Mouse (Mus musculus) midbrain, postnatal 0 days (tissue): ENCODE measurements at regions not wholly inside any gene's neighbourhood (a gene's known extent, or its start where the extent isn't known, plus 50 kb on each side); places are given as distances from the start of the nearest gene placed in this dataset.

ENCODE experiments used
- ATAC-seq: fragments of 200-750 bp; cut with Nextera tagmentation; 2 replicates; pipeline ENCODE4 v1.8.0; 2017; ENCODE audit warnings: moderate number of reproducible peaks, mild to moderate bottlenecking, moderate TSS enrichment, moderate library complexity; ENCODE audit not compliant: low FRiP score
- DNase-seq: peaks from one replicate; pipeline ENCODE4 v3.0.0-alpha.2; 2015; ENCODE audit warnings: low spot score
- H3K27ac ChIP-seq: fragments of 300-500 bp; sonication (generic); 2 replicates; pipeline ENCODE4 v1.5.1; 2014; ENCODE audit warnings: low read depth, mild to moderate bottlenecking, low read length, mixed read lengths
- H3K27me3 ChIP-seq: fragments of 300-500 bp; sonication (generic); 2 replicates; pipeline ENCODE4 v1.6.1; 2014; ENCODE audit warnings: low read length, control low read depth, mixed read lengths; ENCODE audit not compliant: insufficient read depth
- H3K36me3 ChIP-seq: fragments of 300-500 bp; sonication (generic); 2 replicates; pipeline ENCODE4 v1.6.1; 2014; ENCODE audit warnings: low read length, control low read depth, mixed read lengths; ENCODE audit not compliant: insufficient read depth
- H3K4me1 ChIP-seq: fragments of 300-500 bp; sonication (generic); 2 replicates; pipeline ENCODE4 v1.6.1; 2014; ENCODE audit warnings: mild to moderate bottlenecking, control low read depth, antibody characterized with exemption, low read length, mixed read lengths; ENCODE audit not compliant: insufficient read depth
- H3K4me2 ChIP-seq: fragments of 300-500 bp; sonication (generic); 2 replicates; pipeline ENCODE4 v1.6.1; 2014; ENCODE audit warnings: low read depth, mild to moderate bottlenecking, low read length, mixed read lengths; ENCODE audit not compliant: poor library complexity, severe bottlenecking
- H3K4me3 ChIP-seq: fragments of 300-500 bp; sonication (generic); 2 replicates; pipeline ENCODE4 v1.5.1; 2014; ENCODE audit warnings: low read depth, mild to moderate bottlenecking, low read length, moderate library complexity
- H3K9ac ChIP-seq: fragments of 300-500 bp; sonication (generic); replicated peaks from 2 replicates; pipeline ENCODE4 v1.6.1; 2014; ENCODE audit warnings: mild to moderate bottlenecking, low read length, moderate library complexity, mixed read lengths; ENCODE audit not compliant: poor library complexity, severe bottlenecking
- H3K9me3 ChIP-seq: fragments of 300-500 bp; sonication (generic); 2 replicates; pipeline ENCODE4 v1.6.1; 2016; ENCODE audit warnings: low read length, control low read depth
- CTCF ChIP-seq: IDR thresholded peaks from 2 replicates; pipeline ENCODE4 v1.5.1; 2016; ENCODE audit warnings: antibody characterized with exemption, mild to moderate bottlenecking
- WGBS: fragments of 180-500 bp; shearing (Covaris S2); extraction: QIAGEN DNeasy Blood & Tissue Kit; methylation state at CpG from one replicate; pipeline ENCODE4 v1.1.7; 2014; 5-methylcytosine and 5-hydroxymethylcytosine counted together

DNA sequence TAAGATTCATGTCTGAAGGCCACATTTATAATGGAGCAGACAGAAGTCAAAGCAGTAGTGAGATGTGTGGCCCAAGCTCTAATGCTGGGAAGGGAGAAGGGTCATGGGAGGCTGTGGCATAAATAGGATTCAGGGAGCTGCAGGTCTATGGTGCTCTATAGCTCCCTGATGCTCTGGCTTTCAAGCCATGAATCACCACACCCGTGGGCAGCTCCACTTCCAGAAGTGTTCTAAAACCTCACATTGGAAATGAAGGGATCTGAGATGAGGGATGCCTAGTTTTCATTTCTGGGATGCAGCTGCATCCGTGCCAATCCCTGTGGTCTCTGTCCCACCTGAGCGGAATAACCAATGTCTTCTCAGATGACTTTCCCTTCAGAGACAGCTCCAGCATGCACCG, 553.2 kb downstream of the Plekhb2 start:
- ATAC-seq (no peak), DNase-seq (no peak)
- H3K27me3 ChIP-seq, result no peaks in the 10 kb centered on the region
- H3K27ac ChIP-seq, result no peak overlapping the region
- peaks cover 3% of the 10 kb centered on the region; the same call in 1 of the 2 replicates for H3K4me1 ChIP-seq
- no peak overlapping the region for H3K4me3 ChIP-seq
- WGBS, result 67% methylated on average over 4 of the region's 4 CpGs
- H3K4me2 ChIP-seq, result no peak overlapping the region
- H3K9me3 ChIP-seq, result no peaks in the 10 kb centered on the region
- no peaks in the 10 kb centered on the region for H3K36me3 ChIP-seq
- no peak for TF ChIP-seq CTCF
- no peak overlapping the region for H3K9ac ChIP-seq

DNA sequence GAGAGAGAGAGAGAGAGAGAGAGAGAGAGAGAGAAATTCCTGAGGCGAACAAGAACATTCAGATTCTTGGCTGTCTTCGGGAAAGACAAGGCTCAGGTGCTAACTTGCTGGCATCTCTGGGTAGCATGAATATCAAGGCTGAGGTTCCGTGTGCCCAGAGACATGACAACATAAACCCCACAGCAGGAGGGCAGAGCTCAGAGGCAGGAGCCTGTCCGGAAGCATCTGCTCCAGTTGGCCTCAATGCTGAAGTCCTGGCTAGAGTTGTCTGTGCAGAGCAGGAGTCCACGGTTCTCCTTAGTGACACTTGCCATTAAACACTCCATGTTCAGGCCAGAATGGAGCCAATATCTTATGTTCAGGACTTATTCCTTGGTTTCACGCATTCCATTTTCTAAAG, 555.6 kb downstream of the Plekhb2 start:
- Histone ChIP-seq H3K9me3 (no peaks in the 10 kb centered on the region), H3K9ac (no peak overlapping the region), H3K27me3 (no peaks in the 10 kb centered on the region), H3K36me3 (no peaks in the 10 kb centered on the region), H3K27ac (no peak overlapping the region), H3K4me1 (peaks cover 3% of the 10 kb centered on the region; the same call in 1 of the 2 replicates), H3K4me3 (no peak overlapping the region), H3K4me2 (no peak overlapping the region)
- ATAC-seq (no peak), DNase-seq (no peak)
- no peak for TF ChIP-seq CTCF
- 77% methylated on average over 6 of the region's 6 CpGs for WGBS

DNA sequence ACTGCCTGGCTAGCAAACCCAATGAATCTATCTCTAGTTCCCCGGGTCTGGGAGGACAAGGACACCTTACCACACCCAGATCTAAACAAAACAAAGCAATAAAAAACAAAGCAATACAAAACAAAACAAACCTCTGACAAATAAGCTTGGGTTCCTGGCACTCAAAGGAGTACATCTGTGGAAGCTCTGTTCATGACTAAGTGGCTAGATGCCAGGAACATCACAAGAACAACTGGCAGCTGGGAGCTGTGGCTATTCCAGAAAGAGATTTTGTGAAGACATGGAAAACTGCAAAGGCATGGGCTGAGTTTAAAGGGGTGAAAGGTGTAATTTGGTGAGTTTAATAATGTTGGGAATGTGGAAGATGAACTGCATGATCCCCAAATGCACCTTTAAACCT, 565.9 kb downstream of the Plekhb2 start:
- H3K4me2 ChIP-seq, result no peak overlapping the region
- no peaks in the 10 kb centered on the region for H3K9me3 ChIP-seq
- peak; percentile 37 for DNase-seq
- no peak for ATAC-seq
- H3K27ac ChIP-seq, result no peak overlapping the region
- H3K27me3 ChIP-seq, result no peaks in the 10 kb centered on the region
- TF ChIP-seq CTCF, result no peak
- 65% methylated on average over 1 of the region's 1 CpGs for WGBS
- H3K36me3 ChIP-seq, result no peaks in the 10 kb centered on the region
- H3K4me1 ChIP-seq, result no peaks in the 10 kb centered on the region
- no peak overlapping the region for H3K9ac ChIP-seq
- no peak overlapping the region for H3K4me3 ChIP-seq

DNA sequence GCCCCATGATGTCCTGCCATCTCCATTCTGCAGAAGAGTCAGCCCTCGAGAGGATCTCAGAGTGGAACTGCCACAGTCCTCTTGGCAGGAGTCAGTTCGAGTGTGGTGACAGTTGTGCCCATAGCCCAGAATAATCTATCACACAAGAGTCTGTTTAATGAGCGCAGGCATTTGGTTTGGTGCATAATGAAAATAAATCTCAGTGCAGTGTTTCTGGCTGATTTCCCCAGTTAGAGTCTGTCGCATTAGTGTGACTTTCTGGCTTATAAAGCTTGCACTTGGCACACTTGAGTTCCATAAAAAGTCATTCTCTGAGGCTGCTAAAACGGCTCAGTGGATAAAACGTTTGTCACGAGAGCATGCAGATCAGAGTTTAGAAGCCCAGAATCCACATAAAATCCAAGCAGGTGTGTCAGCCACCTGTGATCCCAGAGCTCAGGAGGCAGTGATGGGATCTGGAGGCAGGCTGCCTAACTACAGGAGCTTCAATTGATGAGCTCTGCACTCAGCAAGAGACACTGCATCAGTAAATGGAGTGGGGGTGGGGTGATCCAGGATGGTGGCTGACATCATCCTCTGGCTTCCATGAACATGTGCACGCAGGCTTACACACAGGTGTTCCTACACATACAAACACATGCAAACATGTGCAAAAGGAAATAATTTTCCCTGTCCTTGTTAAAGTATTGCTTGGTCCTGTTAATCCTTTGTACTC, 578.5 kb downstream of the Plekhb2 start:
- Histone ChIP-seq H3K36me3 (no peaks in the 10 kb centered on the region), H3K9ac (no peak overlapping the region), H3K4me1 (no peaks in the 10 kb centered on the region), H3K4me2 (no peak overlapping the region), H3K9me3 (no peaks in the 10 kb centered on the region), H3K27ac (no peak overlapping the region), H3K27me3 (no peaks in the 10 kb centered on the region), H3K4me3 (no peak overlapping the region)
- ATAC-seq (peak; percentile 60; the same call in 1 of the 2 replicates), DNase-seq (peak; percentile 60)
- 77% methylated on average over 8 of the region's 8 CpGs for WGBS
- TF ChIP-seq CTCF, result no peak

DNA sequence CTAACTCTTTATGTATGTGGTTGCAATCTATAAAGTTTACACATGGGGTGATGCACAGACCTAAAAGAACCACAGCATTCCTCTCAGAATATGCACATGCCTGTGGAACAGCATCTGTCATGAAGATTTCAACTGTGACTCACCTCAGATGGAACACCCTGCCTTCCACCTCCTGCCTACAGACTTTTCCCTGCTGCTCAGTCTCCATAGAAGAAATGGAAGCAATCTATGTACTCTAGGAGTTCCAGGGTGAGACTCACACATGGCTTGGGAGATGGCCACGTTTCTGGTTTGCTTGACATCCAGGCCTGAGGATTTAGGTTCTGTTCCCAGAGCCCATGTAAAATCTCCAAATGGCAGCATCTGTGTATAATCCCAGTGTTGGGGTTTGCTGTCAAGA, 579.7 kb downstream of the Plekhb2 start:
- H3K4me1 ChIP-seq, result no peaks in the 10 kb centered on the region
- H3K9me3 ChIP-seq, result no peaks in the 10 kb centered on the region
- 73% methylated on average over 1 of the region's 1 CpGs for WGBS
- H3K4me2 ChIP-seq, result no peak overlapping the region
- H3K9ac ChIP-seq, result no peak overlapping the region
- H3K27me3 ChIP-seq, result no peaks in the 10 kb centered on the region
- ATAC-seq, result no peak
- H3K36me3 ChIP-seq, result no peaks in the 10 kb centered on the region
- no peak overlapping the region for H3K4me3 ChIP-seq
- TF ChIP-seq CTCF, result no peak
- no peak for DNase-seq
- no peak overlapping the region for H3K27ac ChIP-seq

DNA sequence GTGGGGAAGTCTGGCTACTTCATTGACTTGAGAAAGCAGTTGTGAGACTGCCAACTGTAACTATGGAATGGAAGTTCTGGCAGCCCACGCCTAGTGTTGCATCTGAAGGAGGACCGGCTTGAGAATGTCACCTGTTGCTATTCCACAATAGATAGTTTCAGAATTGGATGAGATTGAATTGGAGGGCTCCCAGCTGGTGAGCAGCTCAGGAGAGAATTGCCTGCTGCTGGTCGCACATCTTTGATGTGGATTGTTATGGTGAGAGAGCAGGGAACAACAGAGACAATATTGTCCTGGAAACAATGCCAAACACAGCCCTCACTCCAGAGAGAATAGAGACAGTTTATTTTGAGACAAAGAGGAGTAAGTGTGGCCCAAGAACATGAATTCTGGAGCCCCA, 585.9 kb downstream of the Plekhb2 start:
- Histone ChIP-seq H3K4me3 (no peak overlapping the region), H3K27ac (no peak overlapping the region), H3K36me3 (no peaks in the 10 kb centered on the region), H3K9me3 (no peaks in the 10 kb centered on the region), H3K4me1 (no peaks in the 10 kb centered on the region), H3K4me2 (no peak overlapping the region), H3K9ac (no peak overlapping the region), H3K27me3 (no peaks in the 10 kb centered on the region)
- TF ChIP-seq CTCF, result no peak
- no peak for ATAC-seq
- 58% methylated on average over 3 of the region's 3 CpGs for WGBS
- no peak for DNase-seq
